Mouse (Mus musculus) naive thymus-derived CD4-positive, alpha-beta T cell, adult 2 months (primary cell): Measurements from ENCODE around the gene Amer3.
"Not testable (repeated sequence)": the region's sequence is repeated elsewhere in the genome, so short reads cannot be mapped to it uniquely, and the experiment has no call there.

ENCODE experiments used
- DNase-seq: peaks from one replicate; pipeline ENCODE4 v3.0.0-alpha.2; 2011; ENCODE audit warnings: low read depth

The Amer3 gene

DNA sequence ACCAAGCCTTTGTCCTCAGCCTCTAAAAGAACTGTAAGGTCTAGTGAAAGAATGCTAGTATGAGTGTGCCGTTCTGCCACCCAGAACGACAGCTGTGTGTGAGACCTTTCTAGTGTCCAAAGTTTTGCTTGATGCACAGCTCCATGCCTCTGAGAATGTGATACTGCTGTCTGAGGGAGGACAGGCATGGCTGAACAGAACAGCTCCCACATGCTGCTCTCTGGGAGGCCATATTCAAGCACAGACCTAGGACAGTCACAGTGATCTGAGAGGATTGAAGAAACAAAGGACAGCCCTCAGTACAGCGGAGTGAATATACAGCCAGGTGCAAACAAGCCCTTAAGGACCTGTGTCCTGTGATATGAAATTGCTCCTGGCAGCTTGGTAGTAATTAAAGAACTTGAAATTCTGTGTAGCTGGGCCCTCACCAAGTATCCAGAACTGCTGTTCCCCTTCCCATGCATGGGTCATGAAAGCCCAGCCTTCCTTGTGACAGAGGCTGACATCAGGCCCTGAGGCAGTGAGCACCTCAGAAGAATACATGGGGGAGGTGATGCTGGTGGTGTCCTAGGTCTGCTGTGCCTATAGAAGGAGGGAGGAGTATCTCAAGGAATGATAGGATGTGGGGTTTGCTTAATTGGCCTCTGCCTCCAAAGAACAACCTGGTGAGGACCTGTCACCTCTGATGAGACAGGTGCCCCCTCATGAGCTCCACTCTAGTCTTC is 22.0 kb downstream of the Amer3 start:
- no peak for DNase-seq

DNA sequence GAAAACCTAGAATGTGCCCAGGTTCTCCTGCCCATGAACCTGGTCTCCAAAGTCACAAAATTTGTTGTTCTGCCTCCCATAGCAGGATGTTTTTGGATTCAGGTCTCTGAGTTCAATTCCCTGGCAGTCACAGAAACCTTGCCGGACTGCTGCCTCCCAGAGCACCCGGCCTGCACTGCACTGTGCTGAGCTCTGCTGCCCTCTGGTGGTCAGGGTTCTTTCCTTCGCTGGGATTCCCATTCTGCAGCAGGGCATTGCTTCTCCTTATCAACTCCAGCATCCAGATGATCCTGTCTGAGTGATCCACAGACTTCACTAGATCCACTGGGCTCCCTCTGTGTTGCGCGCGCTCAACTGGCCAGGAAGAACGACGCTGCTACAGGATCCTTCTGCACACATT is 22.9 kb downstream of the Amer3 start:
- peak; percentile 82 for DNase-seq

DNA sequence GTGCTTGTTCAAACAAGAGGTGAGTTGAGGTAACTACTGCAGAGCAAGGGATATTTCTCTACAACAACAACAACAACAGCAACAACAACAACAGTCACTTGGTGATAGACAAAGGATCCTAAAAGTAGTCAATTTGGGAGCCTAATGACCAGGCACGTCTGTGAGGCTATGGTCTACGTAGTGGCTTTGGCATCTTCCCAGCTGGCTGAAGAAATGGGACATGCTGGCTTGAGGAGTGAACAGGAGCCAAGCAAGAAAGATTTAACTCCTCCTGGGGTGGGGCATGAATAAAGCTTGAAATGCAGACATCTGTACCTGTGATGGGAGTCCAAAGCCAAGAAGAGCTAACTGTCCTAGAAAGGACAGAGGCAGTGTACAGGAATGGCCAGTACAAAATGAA is 34.3 kb downstream of the Amer3 start:
- DNase-seq = no peak

DNA sequence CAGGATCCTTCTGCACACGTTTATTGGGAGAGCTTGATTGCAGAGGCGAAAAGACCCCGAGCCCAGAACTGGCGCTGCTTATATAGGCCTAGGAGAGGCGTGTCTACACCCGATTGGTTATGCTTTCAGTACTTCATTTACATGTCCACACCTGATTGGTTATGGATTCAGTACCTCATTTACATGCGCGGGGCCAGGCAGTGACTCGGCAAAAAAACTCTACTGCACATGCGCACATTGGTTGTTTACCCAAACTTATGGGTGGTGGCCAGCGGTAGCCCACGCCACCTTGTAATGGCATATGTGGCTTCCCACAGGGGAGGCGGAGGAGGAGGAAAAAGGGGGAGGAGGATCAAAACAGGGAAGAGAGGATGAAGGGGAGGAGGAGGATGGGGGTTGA is 40.7 kb downstream of the Amer3 start:
- DNase-seq = not testable (repeated sequence)

DNA sequence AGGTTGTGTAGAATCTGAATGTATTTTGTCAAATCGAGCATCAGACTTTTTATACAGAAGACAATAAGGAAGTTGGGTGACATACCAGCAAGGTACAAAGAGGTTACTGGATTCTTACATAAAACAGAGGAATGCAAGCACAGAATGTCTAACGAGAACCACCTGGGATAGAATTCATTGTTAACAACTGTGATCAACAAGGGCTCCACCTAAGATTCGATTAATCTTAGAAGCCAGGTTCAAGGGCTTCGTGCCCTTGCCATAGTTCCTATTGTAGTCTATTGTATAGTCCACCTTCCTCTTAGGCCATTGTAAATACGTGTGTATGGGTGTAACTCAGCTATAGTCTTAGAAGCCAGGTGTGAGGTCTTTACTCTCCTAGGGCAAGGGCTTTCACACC is 41.3 kb downstream of the Amer3 start:
- not testable (repeated sequence) for DNase-seq

DNA sequence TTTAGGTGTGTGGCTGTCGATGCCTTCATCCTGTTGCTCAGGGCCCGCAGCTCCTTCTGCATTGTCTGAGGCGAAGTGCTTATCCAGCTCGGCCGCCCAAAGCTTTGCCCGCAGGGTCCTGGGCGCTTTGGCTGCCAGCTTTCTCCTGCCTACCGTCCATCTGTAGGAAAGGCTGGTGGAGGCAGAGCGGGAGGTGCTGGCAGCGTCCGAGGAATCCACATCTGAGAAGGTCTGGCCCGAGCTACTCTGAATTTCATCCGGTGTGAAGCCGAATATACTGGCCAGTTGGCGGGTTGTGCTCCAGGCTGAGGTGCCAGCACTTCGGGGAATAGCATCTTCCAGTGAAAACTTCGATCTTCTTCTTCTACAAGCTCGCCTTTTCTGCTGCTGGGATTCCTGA is 56.3 kb downstream of the Amer3 start:
- no peak for DNase-seq
